Mouse (Mus musculus): ENCODE results near the gene Ncor2.

Ncor2 gene

GRCm38 (mm10) chr5:125168101-125168500 lies 10.9 kb downstream of the Ncor2 start:
- DNase-seq: no peak

GRCm38 (mm10) chr5:125167524-125167923 lies 11.5 kb downstream of the Ncor2 start:
- DNase-seq: no peak

- no peak for DNase-seq
Observed at GRCm38 (mm10) chr5:125165993-125166392, 13.0 kb downstream of the Ncor2 start.

- DNase-seq: no peak
Observed at GRCm38 (mm10) chr5:125164465-125165167, 14.4 kb downstream of the Ncor2 start.

GRCm38 (mm10) chr5:125163441-125164050 lies 15.5 kb downstream of the Ncor2 start:
- no peak for DNase-seq

GRCm38 (mm10) chr5:125162461-125162860 lies 16.6 kb downstream of the Ncor2 start:
- DNase-seq: no peak

GRCm38 (mm10) chr5:125159804-125160405 lies 19.1 kb downstream of the Ncor2 start:
- no peak for DNase-seq

GRCm38 (mm10) chr5:125159293-125159692 lies 19.7 kb downstream of the Ncor2 start:
- no peak for DNase-seq

GRCm38 (mm10) chr5:125158232-125158961 lies 20.6 kb downstream of the Ncor2 start:
- no peak for DNase-seq

GRCm38 (mm10) chr5:125157375-125158033 lies 21.5 kb downstream of the Ncor2 start:
- DNase-seq: no peak

- no peak for DNase-seq
Observed at GRCm38 (mm10) chr5:125156418-125157205, 22.4 kb downstream of the Ncor2 start.

GRCm38 (mm10) chr5:125155451-125155850 lies 23.6 kb downstream of the Ncor2 start:
- no peak for DNase-seq

- DNase-seq: no peak
Observed at GRCm38 (mm10) chr5:125154989-125155388, 24.0 kb downstream of the Ncor2 start.

- no peak for DNase-seq
Observed at GRCm38 (mm10) chr5:125154178-125154577, 24.8 kb downstream of the Ncor2 start.

GRCm38 (mm10) chr5:125153201-125153816 lies 25.7 kb downstream of the Ncor2 start:
- no peak for DNase-seq

- no peak for DNase-seq
Observed at GRCm38 (mm10) chr5:125151872-125152534, 27.0 kb downstream of the Ncor2 start.

- no peak for DNase-seq
Observed at GRCm38 (mm10) chr5:125150951-125151564, 28.0 kb downstream of the Ncor2 start.

- DNase-seq: no peak
Observed at GRCm38 (mm10) chr5:125149142-125149541, 29.9 kb downstream of the Ncor2 start.

GRCm38 (mm10) chr5:125148686-125149085 lies 30.3 kb downstream of the Ncor2 start:
- no peak for DNase-seq

GRCm38 (mm10) chr5:125148173-125148572 lies 30.8 kb downstream of the Ncor2 start:
- DNase-seq: no peak

GRCm38 (mm10) chr5:125147124-125147523 lies 31.9 kb downstream of the Ncor2 start:
- no peak for DNase-seq

Data from right cerebral cortex, postnatal 25 days (tissue).